Mouse (Mus musculus): Measurements from ENCODE around the gene Pknox2.

Gene Pknox2

DNA sequence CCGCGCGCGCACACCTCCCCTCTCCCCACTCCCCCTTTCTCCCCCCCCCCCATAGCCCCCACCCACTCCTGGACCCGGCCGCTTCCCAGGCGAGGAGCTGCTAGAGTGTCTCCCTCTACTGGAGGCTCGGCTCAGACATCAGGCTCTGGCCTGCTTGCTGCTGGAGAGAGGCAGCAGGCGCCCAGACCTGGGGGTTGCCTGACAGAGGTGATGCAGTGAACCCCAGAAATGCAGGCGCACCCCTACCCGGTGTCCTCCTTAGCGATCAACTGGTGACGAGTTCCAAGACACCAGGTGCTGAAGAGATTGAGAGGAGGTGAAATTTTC is at the start of gene Pknox2:
TSS of gene Pknox2 (minus strand) at position 49 of the 327 bp plus-strand sequence.
- H3K4me1 ChIP-seq (replicated peaks; ENCODE audit: low read depth, low read length), result peaks cover 34% of the 10 kb centered on the region
- no peaks in the 10 kb centered on the region for H3K36me3 ChIP-seq (ENCODE audit: insufficient read depth, low read length)
- H3K9me3 ChIP-seq (ENCODE audit: low read length), result no peaks in the 10 kb centered on the region
- peaks cover 55% of the 10 kb centered on the region for H3K27me3 ChIP-seq (ENCODE audit: insufficient read depth, low read length)
- TF ChIP-seq POU5F1 (IDR thresholded peaks at IDR 0.05; ENCODE audit: borderline replicate concordance, low read length), result no peak
- TF ChIP-seq CTCF (conservative IDR thresholded peaks at IDR 0.05; ENCODE audit: low read length), result peak; percentile 16; the same call in 1 of the 2 replicates
- H3K4me3 ChIP-seq (replicated peaks; ENCODE audit: low read length), result peak within 1 kb of the TSS; percentile 82

- H3K9me3 ChIP-seq (ENCODE audit: low read length), result no peaks in the 10 kb centered on the region
- H3K36me3 ChIP-seq (ENCODE audit: insufficient read depth, low read length), result no peaks in the 10 kb centered on the region
- no peaks in the 10 kb centered on the region for H3K27me3 ChIP-seq (ENCODE audit: insufficient read depth, low read length)
- no peak overlapping the region for H3K4me3 ChIP-seq (replicated peaks; ENCODE audit: low read length)
- TF ChIP-seq NANOG (IDR thresholded peaks at IDR 0.05; ENCODE audit: borderline replicate concordance, low read length), result no peak
- H3K4me1 ChIP-seq (replicated peaks; ENCODE audit: low read depth, low read length), result no peaks in the 10 kb centered on the region
Observed at GRCm38 (mm10) chr9:37188024-37188423, 40.8 kb upstream of the Pknox2 start.

GRCm38 (mm10) chr9:37187407-37187806 is 40.2 kb upstream of the Pknox2 start:
- Histone ChIP-seq H3K4me3 (replicated peaks; ENCODE audit: low read length) (no peak overlapping the region), H3K9me3 (ENCODE audit: low read length) (no peaks in the 10 kb centered on the region), H3K36me3 (ENCODE audit: insufficient read depth, low read length) (no peaks in the 10 kb centered on the region), H3K4me1 (replicated peaks; ENCODE audit: low read depth, low read length) (no peaks in the 10 kb centered on the region), H3K27me3 (ENCODE audit: insufficient read depth, low read length) (no peaks in the 10 kb centered on the region)
- TF ChIP-seq CTCF (conservative IDR thresholded peaks at IDR 0.05; ENCODE audit: low read length) (no peak), POU5F1 (IDR thresholded peaks at IDR 0.05; ENCODE audit: borderline replicate concordance, low read length) (no peak), NANOG (IDR thresholded peaks at IDR 0.05; ENCODE audit: borderline replicate concordance, low read length) (no peak)

DNA sequence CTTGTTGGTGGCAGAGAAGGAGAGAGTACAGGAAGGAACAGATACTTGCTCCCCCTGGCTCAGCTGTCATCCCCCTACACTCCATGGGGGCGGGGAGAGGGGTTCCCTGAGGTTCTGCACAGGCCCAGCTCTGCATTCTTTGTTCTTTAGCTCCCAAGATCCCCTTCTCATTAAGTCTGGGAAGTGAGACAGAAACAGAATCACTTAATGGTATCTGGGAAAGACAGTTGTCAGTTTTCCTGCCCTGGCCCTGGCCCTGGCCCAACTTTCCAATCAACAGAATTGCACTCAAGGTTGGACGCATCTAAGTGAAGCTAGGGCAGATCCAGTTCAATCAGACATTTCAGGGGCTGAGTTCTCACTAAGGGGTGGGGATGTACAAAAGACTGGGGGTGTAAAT is 36.0 kb upstream of the Pknox2 start:
- Histone ChIP-seq H3K36me3 (ENCODE audit: insufficient read depth, low read length) (no peaks in the 10 kb centered on the region), H3K4me3 (replicated peaks; ENCODE audit: low read length) (no peak overlapping the region)
- TF ChIP-seq CTCF (conservative IDR thresholded peaks at IDR 0.05; ENCODE audit: low read length) (no peak), NANOG (IDR thresholded peaks at IDR 0.05; ENCODE audit: borderline replicate concordance, low read length) (no peak), POU5F1 (IDR thresholded peaks at IDR 0.05; ENCODE audit: borderline replicate concordance, low read length) (no peak)

GRCm38 (mm10) chr9:37181596-37181995 is 34.4 kb upstream of the Pknox2 start:
- no peaks in the 10 kb centered on the region for H3K36me3 ChIP-seq (ENCODE audit: insufficient read depth, low read length)
- peaks cover 18% of the 10 kb centered on the region for H3K27me3 ChIP-seq (ENCODE audit: insufficient read depth, low read length)
- H3K4me1 ChIP-seq (replicated peaks; ENCODE audit: low read depth, low read length), result peaks cover 29% of the 10 kb centered on the region
- TF ChIP-seq CTCF (conservative IDR thresholded peaks at IDR 0.05; ENCODE audit: low read length) (no peak), NANOG (IDR thresholded peaks at IDR 0.05; ENCODE audit: borderline replicate concordance, low read length) (no peak), POU5F1 (IDR thresholded peaks at IDR 0.05; ENCODE audit: borderline replicate concordance, low read length) (no peak)
- no peak overlapping the region for H3K4me3 ChIP-seq (replicated peaks; ENCODE audit: low read length)
- no peaks in the 10 kb centered on the region for H3K9me3 ChIP-seq (ENCODE audit: low read length)

More for the DNA sequence above, 36.0 kb upstream of the Pknox2 start:
- Histone ChIP-seq H3K27me3 (ENCODE audit: insufficient read depth, low read length) (peaks cover 13% of the 10 kb centered on the region; the same call in 1 of the 2 replicates), H3K9me3 (ENCODE audit: low read length) (no peaks in the 10 kb centered on the region), H3K4me1 (replicated peaks; ENCODE audit: low read depth, low read length) (peaks cover 15% of the 10 kb centered on the region)

DNA sequence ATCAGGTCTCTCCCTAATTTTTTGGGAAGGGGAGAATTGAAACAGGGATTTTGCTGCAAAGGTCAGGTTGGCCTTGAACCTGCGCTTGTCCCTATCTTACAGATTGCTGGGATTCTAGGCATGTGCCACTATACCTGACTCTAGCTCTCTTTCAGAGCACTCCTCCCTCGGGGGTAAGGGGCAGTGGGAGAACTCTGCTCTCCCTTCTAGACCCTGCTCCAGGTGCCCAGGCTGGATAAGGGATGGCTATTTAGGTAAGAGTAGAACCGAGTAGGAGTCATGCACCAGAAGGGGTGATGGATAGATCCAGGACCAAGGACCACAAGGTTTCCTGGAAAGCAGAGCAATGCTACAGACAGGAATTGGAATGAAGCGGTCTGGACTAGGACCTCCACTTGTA is 32.4 kb upstream of the Pknox2 start:
- H3K4me1 ChIP-seq (replicated peaks; ENCODE audit: low read depth, low read length), result peaks cover 31% of the 10 kb centered on the region
- no peaks in the 10 kb centered on the region for H3K9me3 ChIP-seq (ENCODE audit: low read length)
- H3K4me3 ChIP-seq (replicated peaks; ENCODE audit: low read length), result no peak overlapping the region
- peaks cover 36% of the 10 kb centered on the region for H3K27me3 ChIP-seq (ENCODE audit: insufficient read depth, low read length)
- TF ChIP-seq CTCF (conservative IDR thresholded peaks at IDR 0.05; ENCODE audit: low read length) (no peak), NANOG (IDR thresholded peaks at IDR 0.05; ENCODE audit: borderline replicate concordance, low read length) (no peak), POU5F1 (IDR thresholded peaks at IDR 0.05; ENCODE audit: borderline replicate concordance, low read length) (no peak)
- H3K36me3 ChIP-seq (ENCODE audit: insufficient read depth, low read length), result no peaks in the 10 kb centered on the region

- no peak overlapping the region for H3K4me3 ChIP-seq (replicated peaks; ENCODE audit: low read length)
- no peaks in the 10 kb centered on the region for H3K36me3 ChIP-seq (ENCODE audit: insufficient read depth, low read length)
- TF ChIP-seq POU5F1 (IDR thresholded peaks at IDR 0.05; ENCODE audit: borderline replicate concordance, low read length) (no peak), NANOG (IDR thresholded peaks at IDR 0.05; ENCODE audit: borderline replicate concordance, low read length) (no peak), CTCF (conservative IDR thresholded peaks at IDR 0.05; ENCODE audit: low read length) (no peak)
- H3K27me3 ChIP-seq (ENCODE audit: insufficient read depth, low read length), result peaks cover 37% of the 10 kb centered on the region
- peaks cover 35% of the 10 kb centered on the region for H3K4me1 ChIP-seq (replicated peaks; ENCODE audit: low read depth, low read length)
- H3K9me3 ChIP-seq (ENCODE audit: low read length), result no peaks in the 10 kb centered on the region
Observed at GRCm38 (mm10) chr9:37178911-37179310, 31.7 kb upstream of the Pknox2 start.

GRCm38 (mm10) chr9:37177551-37177950 is 30.3 kb upstream of the Pknox2 start:
- Histone ChIP-seq H3K4me3 (replicated peaks; ENCODE audit: low read length) (no peak overlapping the region; the same call in 1 of the 2 replicates), H3K27me3 (ENCODE audit: insufficient read depth, low read length) (peaks cover 39% of the 10 kb centered on the region), H3K4me1 (replicated peaks; ENCODE audit: low read depth, low read length) (peaks cover 41% of the 10 kb centered on the region), H3K36me3 (ENCODE audit: insufficient read depth, low read length) (no peaks in the 10 kb centered on the region), H3K9me3 (ENCODE audit: low read length) (no peaks in the 10 kb centered on the region)
- TF ChIP-seq CTCF (conservative IDR thresholded peaks at IDR 0.05; ENCODE audit: low read length) (no peak), NANOG (IDR thresholded peaks at IDR 0.05; ENCODE audit: borderline replicate concordance, low read length) (no peak), POU5F1 (IDR thresholded peaks at IDR 0.05; ENCODE audit: borderline replicate concordance, low read length) (no peak)

GRCm38 (mm10) chr9:37177107-37177506 is 29.9 kb upstream of the Pknox2 start:
- H3K9me3 ChIP-seq (ENCODE audit: low read length), result no peaks in the 10 kb centered on the region
- TF ChIP-seq CTCF (conservative IDR thresholded peaks at IDR 0.05; ENCODE audit: low read length), result peak; percentile 100
- peak; percentile 64; the same call in 1 of the 2 replicates for TF ChIP-seq POU5F1 (IDR thresholded peaks at IDR 0.05; ENCODE audit: borderline replicate concordance, low read length)
- TF ChIP-seq NANOG (IDR thresholded peaks at IDR 0.05; ENCODE audit: borderline replicate concordance, low read length), result no peak
- peaks cover 41% of the 10 kb centered on the region for H3K4me1 ChIP-seq (replicated peaks; ENCODE audit: low read depth, low read length)
- H3K4me3 ChIP-seq (replicated peaks; ENCODE audit: low read length), result no peak overlapping the region; the same call in 1 of the 2 replicates
- H3K27me3 ChIP-seq (ENCODE audit: insufficient read depth, low read length), result peaks cover 39% of the 10 kb centered on the region
- H3K36me3 ChIP-seq (ENCODE audit: insufficient read depth, low read length), result no peaks in the 10 kb centered on the region

All from E14TG2a.4 (cell line).